Mouse (Mus musculus) forebrain, embryonic 13.5 days (tissue): Measurements from ENCODE around the gene Wdr90. TPM values are rescaled to one million over a fixed set of nuclear protein-coding genes. Genes with fewer than 3 reads are reported as not detected.

ENCODE experiments used
- ATAC-seq: fragments of 200-750 bp; cut with Nextera tagmentation; 2 replicates; pipeline ENCODE4 v1.8.0; 2017
- H3K27ac ChIP-seq: fragments of 300-500 bp; sonication (generic); 2 replicates; pipeline ENCODE4 v1.5.1; 2015; ENCODE audit warnings: inconsistent platforms, mild to moderate bottlenecking, moderate library complexity
- H3K27me3 ChIP-seq: fragments of 300-500 bp; sonication (generic); 2 replicates; pipeline ENCODE4 v1.6.1; 2015; ENCODE audit warnings: mild to moderate bottlenecking, inconsistent platforms
- H3K36me3 ChIP-seq: fragments of 300-500 bp; sonication (generic); 2 replicates; pipeline ENCODE4 v1.6.1; 2015; ENCODE audit warnings: mild to moderate bottlenecking, inconsistent platforms; ENCODE audit not compliant: poor library complexity, severe bottlenecking
- H3K4me1 ChIP-seq: fragments of 300-500 bp; sonication (generic); 2 replicates; pipeline ENCODE4 v1.6.1; 2015; ENCODE audit warnings: inconsistent platforms
- H3K4me2 ChIP-seq: fragments of 300-500 bp; sonication (generic); 2 replicates; pipeline ENCODE4 v1.6.1; 2015; ENCODE audit warnings: inconsistent platforms, mild to moderate bottlenecking, moderate library complexity
- H3K4me3 ChIP-seq: fragments of 300-500 bp; sonication (generic); 2 replicates; pipeline ENCODE4 v1.5.1; 2015; ENCODE audit warnings: mild to moderate bottlenecking, inconsistent platforms
- H3K9ac ChIP-seq: fragments of 300-500 bp; sonication (generic); 2 replicates; pipeline ENCODE4 v1.6.1; 2015; ENCODE audit warnings: mild to moderate bottlenecking, inconsistent platforms
- H3K9me3 ChIP-seq: fragments of 300-500 bp; sonication (generic); replicated peaks from 2 replicates; pipeline ENCODE4 v1.6.1; 2016; ENCODE audit warnings: inconsistent platforms
- WGBS: fragments of 180-500 bp; shearing (Covaris S2); methylation state at CpG from one replicate; pipeline ENCODE4 v1.1.7; 2015; 5-methylcytosine and 5-hydroxymethylcytosine counted together
- polyA plus RNA-seq: library from polyadenylated mRNA; unstranded; fragments of >200 nt; fragmentation: Nextera tagmentation; extraction: Ambion mirVana; gene quantifications from 2 replicates; pipeline ENCODE4 v1.2.1, GENCODE M21; 2015

Wdr90 gene
- 24.9 and 28.5 TPM in 2 replicates for polyA plus RNA-seq

DNA sequence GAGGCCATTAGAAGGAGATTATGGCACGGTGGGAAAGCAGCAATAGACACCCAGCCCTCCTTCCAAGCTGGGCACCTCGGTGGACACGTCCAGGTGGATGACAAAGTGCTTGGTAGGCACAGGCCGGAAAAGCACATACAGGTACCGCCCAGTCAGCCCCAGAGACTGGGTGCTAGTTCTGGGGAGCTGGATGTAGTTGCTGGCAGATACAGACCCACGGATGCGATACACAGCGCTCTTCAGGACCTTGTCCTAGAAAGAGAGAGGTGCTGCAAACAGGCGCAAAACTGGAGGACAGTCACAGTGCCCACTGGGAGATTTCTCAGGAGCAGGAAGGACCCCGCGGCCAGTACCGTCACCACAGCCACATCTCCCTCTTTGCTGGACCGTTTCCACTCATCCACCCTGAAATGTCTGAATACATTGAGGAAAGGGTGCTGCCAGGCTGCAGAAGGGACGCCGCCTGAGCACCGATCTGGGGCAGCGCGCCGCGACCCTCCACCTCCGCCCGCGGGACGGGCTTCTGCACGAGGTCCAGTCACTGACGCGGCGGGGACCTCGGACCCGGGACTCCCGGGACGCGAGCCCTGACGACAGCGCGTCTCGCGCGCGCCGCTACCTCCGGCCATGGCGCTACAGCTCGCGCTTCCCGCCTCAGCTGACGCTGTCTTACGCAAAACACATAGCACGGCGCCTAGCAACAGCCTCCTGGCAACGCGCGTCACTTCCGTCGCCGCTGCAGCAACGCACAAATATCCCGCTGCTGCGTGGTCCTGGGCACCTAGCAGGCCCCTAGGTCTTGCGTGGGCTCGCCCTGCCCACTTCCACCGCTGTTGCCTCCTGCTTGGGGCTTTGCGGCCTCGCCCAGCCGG lies at the start of gene Wdr90:
Gene Wdr90 (minus strand): TSS at position 670 of the 872 bp plus-strand sequence.
- WGBS: 4% methylated on average over 64 of the region's 65 CpGs
- H3K27me3 ChIP-seq: no peaks in the 10 kb centered on the region
- H3K4me1 ChIP-seq: peaks cover 24% of the 10 kb centered on the region
- no peaks in the 10 kb centered on the region for H3K9me3 ChIP-seq
- peak within 1 kb of the TSS; percentile 84 for H3K9ac ChIP-seq
- peak within 1 kb of the TSS; percentile 65 for H3K4me3 ChIP-seq
- H3K4me2 ChIP-seq: peak within 1 kb of the TSS; percentile 87
- H3K36me3 ChIP-seq: no peaks in the 10 kb centered on the region
- H3K27ac ChIP-seq: peak within 1 kb of the TSS; percentile 68
- ATAC-seq: peak; percentile 97

DNA sequence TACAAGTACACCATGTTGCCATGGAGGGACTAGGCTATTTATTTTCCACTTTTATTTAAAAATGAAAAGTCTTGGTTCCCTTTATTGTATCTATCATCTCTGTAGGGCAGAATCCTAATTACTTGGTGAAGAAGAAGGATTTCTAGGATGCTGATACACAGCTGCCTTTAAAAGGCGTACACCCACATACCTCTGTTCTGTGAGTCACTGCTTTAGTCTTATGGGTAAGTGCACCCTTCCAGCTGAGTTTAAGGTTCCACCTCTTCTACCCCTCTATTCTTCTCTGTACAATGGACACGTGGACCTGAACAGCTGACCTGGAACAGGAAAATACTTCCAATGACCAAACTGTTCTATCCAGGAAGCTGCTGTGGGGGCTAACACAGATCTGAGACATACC lies 46.3 kb upstream of the Wdr90 start:
- Histone ChIP-seq H3K9ac (no peak overlapping the region), H3K9me3 (no peaks in the 10 kb centered on the region), H3K4me3 (no peak overlapping the region), H3K36me3 (peaks cover 3% of the 10 kb centered on the region; the same call in 1 of the 2 replicates), H3K27ac (no peak overlapping the region), H3K27me3 (no peaks in the 10 kb centered on the region), H3K4me2 (no peak overlapping the region), H3K4me1 (no peaks in the 10 kb centered on the region)
- 92% methylated on average over 2 of the region's 2 CpGs for WGBS
- ATAC-seq: no peak

DNA sequence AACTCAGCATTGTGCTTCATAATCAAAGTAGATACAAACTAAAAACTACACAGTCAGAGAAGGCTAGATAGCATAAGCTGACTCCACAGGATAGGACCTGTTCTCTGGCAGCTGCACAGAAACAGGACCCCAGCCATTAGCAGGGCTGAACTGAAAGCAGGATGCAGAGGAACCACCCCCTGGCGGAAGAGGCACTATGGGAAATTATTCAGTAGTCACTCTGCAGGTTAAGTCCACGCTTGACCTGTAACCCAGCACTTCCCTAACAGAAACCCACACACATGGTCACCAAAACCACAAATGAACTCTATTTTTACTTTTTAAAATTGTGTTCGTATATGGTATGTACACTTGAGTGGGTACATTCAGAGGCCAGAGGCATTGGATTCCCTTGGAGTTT lies 41.8 kb upstream of the Wdr90 start:
- ATAC-seq: no peak
- whole genome bisulfite sequencing: 84% methylated on average over 3 of the region's 3 CpGs
- no peak overlapping the region for H3K9ac ChIP-seq
- H3K36me3 ChIP-seq: peaks cover 13% of the 10 kb centered on the region; the same call in 1 of the 2 replicates
- H3K9me3 ChIP-seq: no peaks in the 10 kb centered on the region
- H3K4me1 ChIP-seq: no peaks in the 10 kb centered on the region
- no peak overlapping the region for H3K4me3 ChIP-seq
- H3K27me3 ChIP-seq: no peaks in the 10 kb centered on the region
- H3K4me2 ChIP-seq: no peak overlapping the region
- H3K27ac ChIP-seq: no peak overlapping the region

DNA sequence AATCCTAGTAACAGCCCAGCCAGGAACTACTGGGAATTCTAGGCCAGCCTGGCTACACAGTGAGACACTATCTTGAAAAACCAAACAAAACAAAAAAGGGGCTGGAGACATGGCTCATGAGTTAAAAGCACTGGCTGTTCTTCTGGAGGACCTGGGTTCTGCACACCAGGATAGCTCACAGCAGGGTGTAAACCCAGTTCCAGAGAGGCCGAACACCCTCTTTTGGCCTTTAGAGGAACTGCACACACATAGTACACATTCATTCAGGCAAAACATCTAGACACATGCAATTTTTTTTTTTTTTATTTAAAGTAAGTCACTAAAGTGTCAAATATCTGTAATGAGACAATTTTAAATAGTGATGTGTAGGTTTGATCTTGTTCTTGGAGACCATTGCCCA lies 38.9 kb upstream of the Wdr90 start:
- WGBS: 93% methylated on average over 1 of the region's 1 CpGs

DNA sequence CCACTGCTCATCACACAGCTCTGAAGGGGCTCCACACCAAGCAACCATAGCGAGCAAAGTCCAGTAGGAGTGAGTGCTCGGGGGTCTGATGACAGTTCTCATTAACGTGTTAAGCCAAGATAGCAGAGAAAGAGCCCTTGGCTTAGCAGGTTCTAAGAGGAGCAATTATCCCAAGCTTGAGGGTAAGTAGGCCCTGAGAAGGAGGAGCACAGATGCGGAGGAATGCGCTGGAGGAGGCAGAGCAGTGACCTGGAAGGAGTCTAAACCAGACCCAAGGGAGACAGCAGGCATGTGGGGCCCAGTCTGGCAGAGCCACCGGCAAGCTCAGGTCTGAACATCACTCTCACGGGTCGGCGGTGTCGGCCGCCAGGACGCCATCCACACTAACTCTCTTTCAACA lies 34.6 kb upstream of the Wdr90 start:
- Histone ChIP-seq H3K4me3 (no peak overlapping the region), H3K27ac (no peak overlapping the region), H3K4me2 (no peak overlapping the region), H3K9me3 (no peaks in the 10 kb centered on the region), H3K4me1 (peaks cover 6% of the 10 kb centered on the region), H3K9ac (0 out of 2 replicates have a peak overlapping the region, but pooled peaks have one; percentile 21), H3K27me3 (no peaks in the 10 kb centered on the region), H3K36me3 (peaks cover 9% of the 10 kb centered on the region; the same call in 1 of the 2 replicates)
- no peak for ATAC-seq
- WGBS: 71% methylated on average over 12 of the region's 12 CpGs

More for the DNA sequence above, 38.9 kb upstream of the Wdr90 start:
- Histone ChIP-seq H3K27me3 (no peaks in the 10 kb centered on the region), H3K4me1 (no peaks in the 10 kb centered on the region), H3K27ac (no peak overlapping the region), H3K9ac (no peak overlapping the region), H3K9me3 (no peaks in the 10 kb centered on the region), H3K4me3 (no peak overlapping the region), H3K4me2 (no peak overlapping the region), H3K36me3 (peaks cover 10% of the 10 kb centered on the region; the same call in 1 of the 2 replicates)
- ATAC-seq: no peak

DNA sequence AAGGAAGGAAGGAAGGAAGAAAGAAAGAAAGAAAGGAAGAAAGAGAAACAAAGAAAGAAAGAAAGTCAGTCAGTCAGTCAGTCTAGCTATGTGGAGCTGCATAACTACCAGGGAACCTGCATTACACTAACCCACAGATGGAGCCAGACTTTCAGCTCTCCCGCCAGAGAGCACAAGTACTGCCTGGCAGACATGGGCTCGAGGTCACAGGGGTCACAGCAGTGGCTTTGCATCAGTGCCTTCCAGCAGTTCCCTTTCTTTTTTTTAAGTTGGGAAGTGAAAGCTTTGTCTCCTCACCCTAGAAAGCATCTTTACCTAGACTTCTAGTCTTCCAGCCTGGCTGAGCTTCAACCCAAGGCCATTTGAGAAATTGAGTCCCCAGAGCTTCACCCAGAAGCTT lies 34.1 kb upstream of the Wdr90 start:
- Histone ChIP-seq H3K9ac (no peak overlapping the region), H3K36me3 (peaks cover 4% of the 10 kb centered on the region; the same call in 1 of the 2 replicates), H3K27me3 (no peaks in the 10 kb centered on the region), H3K4me3 (no peak overlapping the region), H3K4me2 (no peak overlapping the region), H3K27ac (no peak overlapping the region), H3K9me3 (no peaks in the 10 kb centered on the region), H3K4me1 (peaks cover 6% of the 10 kb centered on the region)
- WGBS: 38% methylated on average over 2 of the region's 2 CpGs
- ATAC-seq: no peak

DNA sequence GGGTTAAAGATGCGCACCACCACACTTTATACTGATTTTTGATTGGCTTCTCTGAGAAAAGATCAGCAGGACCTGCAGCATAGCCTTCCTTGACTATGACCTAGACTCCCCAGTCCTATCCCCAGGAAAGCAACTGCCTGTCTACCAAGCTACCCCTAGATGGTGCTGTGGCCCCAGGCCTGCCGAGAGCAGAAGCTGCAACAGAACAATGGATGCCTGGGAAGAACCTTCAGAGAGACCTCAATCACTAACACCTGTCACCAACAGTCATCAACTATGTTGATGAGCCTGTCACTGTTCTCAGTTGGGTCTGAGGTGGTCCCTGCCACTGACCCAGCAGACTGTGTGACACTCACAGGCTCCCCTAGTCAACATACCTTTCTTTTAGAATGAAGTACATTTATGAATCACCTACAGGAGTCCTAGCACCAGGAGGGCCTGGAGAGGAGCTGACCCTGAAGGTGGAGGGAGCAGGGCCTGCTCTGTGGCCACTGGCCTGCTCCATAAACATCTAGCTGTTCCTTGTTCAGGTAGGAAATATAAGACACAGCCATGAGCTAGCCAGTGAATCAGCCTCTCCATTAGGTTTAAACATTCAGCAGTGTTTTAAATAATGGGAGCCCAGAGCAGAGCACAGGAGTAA lies 32.8 kb upstream of the Wdr90 start:
- Histone ChIP-seq H3K27me3 (no peaks in the 10 kb centered on the region), H3K9me3 (no peaks in the 10 kb centered on the region), H3K27ac (peak overlapping the region; percentile 52; the same call in 1 of the 2 replicates), H3K4me3 (no peak overlapping the region), H3K36me3 (peaks cover 8% of the 10 kb centered on the region; the same call in 1 of the 2 replicates), H3K4me2 (no peak overlapping the region), H3K4me1 (peaks cover 6% of the 10 kb centered on the region), H3K9ac (peak overlapping the region; percentile 10; the same call in 1 of the 2 replicates)
- WGBS: 35% methylated on average over 2 of the region's 2 CpGs
- peak; percentile 81 for ATAC-seq

DNA sequence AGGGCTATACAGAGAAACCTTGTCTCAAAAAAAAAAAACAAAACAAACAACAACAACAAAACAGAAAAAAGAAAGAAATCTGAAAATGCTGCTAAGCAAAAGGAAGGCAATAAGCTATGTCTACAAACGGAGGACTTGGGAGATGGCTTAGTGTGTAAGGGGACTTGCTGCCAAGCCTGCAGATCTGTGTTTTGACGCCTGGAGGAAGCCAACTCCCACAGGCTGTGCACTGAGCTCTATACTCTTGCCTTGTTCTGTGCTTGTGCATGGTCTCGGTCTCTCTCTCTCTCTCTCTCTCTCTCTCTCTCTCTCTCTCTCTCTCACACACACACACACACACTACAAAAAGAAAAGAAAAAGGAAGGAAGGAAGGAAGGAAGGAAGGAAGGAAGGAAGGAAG lies 27.5 kb upstream of the Wdr90 start:
- H3K9ac ChIP-seq: no peak overlapping the region
- no peak overlapping the region for H3K4me2 ChIP-seq
- H3K27me3 ChIP-seq: no peaks in the 10 kb centered on the region
- ATAC-seq: no peak
- no peak overlapping the region for H3K4me3 ChIP-seq
- H3K27ac ChIP-seq: no peak overlapping the region; the same call in 1 of the 2 replicates
- WGBS: 84% methylated on average over 3 of the region's 3 CpGs
- no peaks in the 10 kb centered on the region for H3K9me3 ChIP-seq
- peaks cover 29% of the 10 kb centered on the region for H3K36me3 ChIP-seq
- no peaks in the 10 kb centered on the region for H3K4me1 ChIP-seq

DNA sequence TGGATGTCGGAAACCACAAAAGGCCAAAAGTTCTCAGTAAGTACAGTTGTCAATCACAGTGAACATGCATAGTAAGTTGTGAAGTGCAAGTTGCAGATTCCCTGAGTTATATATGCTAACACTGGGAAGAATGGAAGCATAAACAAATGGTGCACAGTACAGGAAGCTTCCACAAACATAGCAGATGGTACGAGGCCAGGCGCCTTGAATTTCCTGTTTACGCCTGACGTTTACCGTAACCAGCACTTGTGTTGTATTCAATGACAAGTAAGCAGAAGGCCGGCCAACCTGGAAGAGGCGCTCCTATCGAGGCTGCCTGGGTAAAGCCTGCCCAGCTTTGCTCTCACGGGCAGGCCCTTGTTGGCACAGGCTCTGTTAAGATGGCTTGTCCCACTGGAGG lies 26.2 kb upstream of the Wdr90 start:
- no peak for ATAC-seq
- Histone ChIP-seq H3K36me3 (peaks cover 42% of the 10 kb centered on the region), H3K27ac (no peak overlapping the region)

DNA sequence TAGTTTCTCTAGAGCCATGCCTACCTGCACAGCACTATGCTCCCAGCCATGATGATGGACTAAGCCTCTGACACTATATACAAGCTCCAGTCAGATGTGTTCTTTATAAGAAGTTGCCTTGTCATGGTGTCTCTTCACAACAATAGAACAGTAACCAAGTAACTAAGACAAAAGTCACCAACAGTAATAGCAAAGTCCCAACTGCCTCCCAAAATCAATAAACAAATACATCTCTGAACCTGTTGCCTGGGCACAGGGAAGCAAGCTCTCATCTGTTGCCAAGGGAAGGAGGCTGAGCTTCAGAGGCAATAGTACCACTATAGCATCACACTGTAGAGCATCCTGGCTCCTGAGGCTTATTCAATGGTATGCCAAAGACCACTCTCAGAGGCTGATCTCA lies 25.5 kb upstream of the Wdr90 start:
- Histone ChIP-seq H3K4me3 (no peak overlapping the region), H3K9ac (no peak overlapping the region), H3K4me2 (no peak overlapping the region), H3K9me3 (no peaks in the 10 kb centered on the region), H3K27ac (no peak overlapping the region), H3K4me1 (no peaks in the 10 kb centered on the region), H3K36me3 (peaks cover 48% of the 10 kb centered on the region), H3K27me3 (no peaks in the 10 kb centered on the region)
- ATAC-seq: no peak

More for the DNA sequence above, 26.2 kb upstream of the Wdr90 start:
- Histone ChIP-seq H3K9ac (no peak overlapping the region), H3K4me3 (no peak overlapping the region), H3K27me3 (no peaks in the 10 kb centered on the region), H3K4me1 (no peaks in the 10 kb centered on the region), H3K9me3 (no peaks in the 10 kb centered on the region), H3K4me2 (no peak overlapping the region)
- 93% methylated on average over 10 of the region's 10 CpGs for WGBS

DNA sequence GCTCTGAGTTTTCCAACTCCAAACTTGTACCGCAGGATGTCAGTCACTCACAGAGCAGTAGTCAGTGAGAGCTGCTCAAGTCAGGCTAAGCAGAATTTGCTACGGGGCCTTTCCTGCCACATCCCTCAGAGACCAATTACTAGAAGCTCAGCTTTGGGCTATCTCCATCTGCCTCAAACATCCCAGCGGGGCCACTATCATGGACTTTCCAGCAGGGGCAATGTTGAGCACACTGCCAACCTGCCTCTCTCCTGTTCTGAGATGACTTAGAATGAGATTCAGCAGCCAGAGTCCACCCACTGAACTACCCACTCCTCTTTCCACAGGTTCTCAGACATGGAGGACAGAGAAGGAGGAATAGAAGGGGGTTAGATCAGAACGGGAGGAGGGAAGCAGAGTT lies 24.3 kb upstream of the Wdr90 start:
- no peaks in the 10 kb centered on the region for H3K27me3 ChIP-seq
- H3K4me2 ChIP-seq: no peak overlapping the region
- peaks cover 8% of the 10 kb centered on the region for H3K4me1 ChIP-seq
- no peaks in the 10 kb centered on the region for H3K9me3 ChIP-seq
- H3K36me3 ChIP-seq: peaks cover 53% of the 10 kb centered on the region
- no peak overlapping the region for H3K27ac ChIP-seq
- ATAC-seq: no peak
- H3K9ac ChIP-seq: no peak overlapping the region
- 61% methylated on average over 4 of the region's 4 CpGs for WGBS
- no peak overlapping the region for H3K4me3 ChIP-seq

DNA sequence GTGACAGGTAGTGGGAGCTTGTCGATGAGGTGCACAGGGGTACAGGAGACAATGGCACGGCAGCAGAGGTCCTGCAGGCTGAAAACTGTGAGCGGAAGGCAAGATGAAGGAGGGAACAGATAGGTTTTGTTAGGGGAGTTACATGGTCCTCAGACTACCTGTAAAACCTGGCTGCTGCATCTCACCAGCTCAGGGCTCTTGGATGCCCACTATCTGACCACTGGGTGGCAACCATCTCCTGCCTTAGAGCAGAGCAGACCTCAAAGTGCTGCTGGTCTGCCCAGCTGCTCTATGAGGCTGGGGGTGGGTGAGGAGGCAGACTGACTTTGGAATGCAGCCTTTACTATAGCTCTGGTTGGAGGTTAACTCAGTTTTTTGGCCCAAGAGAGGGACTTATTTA lies 22.5 kb upstream of the Wdr90 start:
- Histone ChIP-seq H3K4me1 (peaks cover 16% of the 10 kb centered on the region), H3K9ac (no peak overlapping the region), H3K4me2 (no peak overlapping the region), H3K27ac (no peak overlapping the region), H3K4me3 (no peak overlapping the region), H3K9me3 (no peaks in the 10 kb centered on the region), H3K36me3 (peaks cover 56% of the 10 kb centered on the region), H3K27me3 (no peaks in the 10 kb centered on the region)
- ATAC-seq: no peak
- WGBS: 89% methylated on average over 3 of the region's 3 CpGs
